Mouse (Mus musculus): ENCODE results near the gene Trpm4. TPM values are rescaled to one million over a fixed set of nuclear protein-coding genes. Genes with fewer than 3 reads are reported as not detected.
A peak's percentile ranks its signal among the peaks of the same experiment; 100 is the strongest.

Gene Trpm4
- total RNA-seq, 2 experiments from 2014 or later = 18.5 to 24.6 TPM

DNA sequence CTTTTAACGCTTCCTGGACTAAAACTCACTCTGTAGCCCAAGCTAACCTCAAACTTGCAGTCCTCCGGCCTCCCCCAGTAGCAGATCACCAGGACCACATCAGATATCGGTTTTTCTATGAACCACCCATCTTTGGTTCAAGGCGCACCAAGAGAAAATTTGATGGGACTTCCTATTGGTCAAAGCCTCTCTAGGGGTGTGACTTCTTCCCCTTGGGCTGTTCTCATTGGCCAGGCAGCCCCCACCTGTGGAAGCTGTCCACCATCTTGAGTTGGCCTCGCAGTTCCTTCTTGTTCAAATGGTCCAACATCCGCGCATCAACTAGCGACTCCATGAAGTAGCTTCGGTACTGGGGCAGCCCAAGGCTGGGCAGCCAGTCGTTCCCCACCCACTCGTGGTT is 8.5 kb upstream of the Trpm4 start:
- Histone ChIP-seq H3K4me3 (no peak overlapping the region), H3K27ac (peak overlapping the region; percentile 32; the same call in 1 of the 2 replicates)
- no peak for TF ChIP-seq CTCF (IDR thresholded peaks at IDR 0.05)
- intact Hi-C loops (cut with DNase I) = no loop called here
- DNase-seq (ENCODE audit: extremely low spot score in 1 of 2, low spot score in 2 of 2) = no peak

DNA sequence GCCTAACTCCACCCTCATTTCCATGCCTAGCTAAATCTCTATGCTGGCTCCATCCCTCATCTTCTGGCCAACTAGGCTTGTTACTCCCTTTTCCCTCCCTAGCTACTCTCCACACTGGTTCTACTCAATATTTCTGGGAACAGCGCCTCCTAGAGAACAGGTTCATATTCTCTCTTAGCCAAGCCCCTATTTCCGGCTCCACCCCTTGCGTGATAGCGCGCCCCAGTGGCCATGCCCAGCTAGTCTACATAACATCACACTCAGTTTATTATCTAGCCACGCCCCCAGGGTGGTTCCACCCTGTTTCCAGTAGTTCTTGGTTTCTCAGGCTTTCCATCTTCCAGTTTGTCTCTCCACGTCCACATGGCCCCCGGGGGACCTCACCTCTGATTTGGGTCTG is 7.7 kb upstream of the Trpm4 start:
- H3K27ac ChIP-seq = no peak overlapping the region
- TF ChIP-seq CTCF (IDR thresholded peaks at IDR 0.05) = peak; percentile 83
- no peak overlapping the region for H3K4me3 ChIP-seq
- peak; percentile 75 to 77 for DNase-seq (ENCODE audit: extremely low spot score in 1 of 2, low spot score in 2 of 2)
- intact Hi-C loops (cut with DNase I) = loop anchor here (2.0 kb wide), 1 partner anchor 41 kb away; no protein-coding TSS in a partner anchor

DNA sequence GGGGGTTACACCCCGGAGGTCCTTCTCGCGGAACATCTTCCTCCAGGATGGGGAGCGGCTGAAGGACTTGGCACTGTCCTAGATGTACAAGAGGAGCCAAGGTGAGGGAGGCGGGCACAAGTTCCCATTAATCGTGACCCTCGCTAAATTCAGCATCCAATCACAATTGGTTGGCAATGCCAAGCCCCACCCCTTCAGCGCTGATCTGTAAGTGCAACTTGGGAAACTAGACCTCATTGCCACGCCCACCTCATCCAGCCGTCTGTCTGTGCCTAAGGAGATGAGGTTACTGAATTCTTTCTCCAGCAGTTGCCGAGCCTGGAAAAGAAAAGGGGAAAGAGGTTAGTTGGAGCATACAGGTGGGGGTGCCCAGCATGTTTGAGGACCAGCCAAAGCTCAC is 7.1 kb upstream of the Trpm4 start:
- peak in 1 of 2 experiments; percentile 37 for DNase-seq (ENCODE audit: extremely low spot score in 1 of 2, low spot score in 2 of 2)
- H3K4me3 ChIP-seq = no peak overlapping the region
- intact Hi-C loops (cut with DNase I) = loop anchor here (2.0 kb wide), 1 partner anchor 40 kb away; no protein-coding TSS in a partner anchor

DNA sequence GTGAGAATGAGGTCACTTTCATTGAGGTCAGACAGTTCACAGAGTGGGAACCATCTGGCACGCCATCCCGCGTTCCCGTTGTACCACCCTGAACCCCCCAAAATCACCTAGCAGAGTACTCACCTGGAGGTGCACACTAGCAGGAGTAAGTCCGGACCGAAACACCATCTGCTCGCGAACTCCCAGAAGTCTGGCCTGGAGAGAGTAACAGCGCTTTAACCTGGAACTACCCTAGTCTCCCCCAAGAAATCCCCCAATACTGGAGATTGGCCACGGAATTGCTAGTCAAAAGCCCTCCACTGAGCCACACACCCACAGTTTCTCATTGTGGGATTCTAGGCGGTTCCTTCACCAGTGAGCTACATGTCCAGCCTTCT is 6.5 kb upstream of the Trpm4 start:
- no peak overlapping the region for H3K27ac ChIP-seq
- H3K4me3 ChIP-seq = peak overlapping the region; percentile 38
- DNase-seq (ENCODE audit: extremely low spot score in 1 of 2, low spot score in 2 of 2) = no peak
- intact Hi-C loops (cut with DNase I) = loop anchor here (2.0 kb wide), 1 partner anchor 39 kb away; no protein-coding TSS in a partner anchor
- TF ChIP-seq CTCF (IDR thresholded peaks at IDR 0.05) = no peak

More for the DNA sequence above, 7.1 kb upstream of the Trpm4 start:
- H3K27ac ChIP-seq = no peak overlapping the region
- TF ChIP-seq CTCF (IDR thresholded peaks at IDR 0.05) = no peak

DNA sequence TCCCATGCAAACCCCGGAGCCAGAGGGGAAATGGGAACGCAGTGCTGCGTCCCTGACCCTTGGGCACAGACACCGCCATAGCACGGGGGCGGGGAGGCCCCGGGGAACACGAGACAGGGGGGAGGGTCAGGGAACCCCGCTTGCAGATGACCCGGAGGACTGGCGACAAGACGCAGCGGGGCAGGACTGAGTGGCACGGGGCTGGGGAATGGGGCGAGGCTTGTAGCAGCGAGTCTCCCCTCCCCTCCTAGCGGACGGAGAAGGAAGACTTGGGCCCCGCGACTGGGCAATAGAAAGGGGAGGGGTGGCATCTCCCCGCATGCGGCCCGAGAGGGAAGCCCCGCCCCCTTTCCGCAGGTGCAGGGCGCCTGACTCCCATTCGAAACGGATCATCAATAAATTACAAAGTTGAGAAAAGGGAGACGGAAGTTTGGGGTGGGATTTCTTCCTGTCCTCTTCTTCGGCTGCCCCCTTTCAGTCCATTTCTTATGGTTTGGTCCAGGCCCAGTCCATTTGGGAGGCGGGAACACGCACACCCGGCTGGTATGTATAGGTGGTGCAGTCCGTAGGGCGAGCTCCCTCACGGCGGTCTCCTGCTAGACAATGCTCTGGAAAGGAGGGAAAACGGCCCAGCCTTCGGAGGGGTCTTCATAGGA is 6.0 kb upstream of the Trpm4 start:
- Histone ChIP-seq H3K27ac (no peak overlapping the region), H3K4me3 (peak overlapping the region; percentile 38)
- peak in 1 of 2 experiments; percentile 41 for DNase-seq (ENCODE audit: extremely low spot score in 1 of 2, low spot score in 2 of 2)
- TF ChIP-seq CTCF (IDR thresholded peaks at IDR 0.05) = peak; percentile 9; the same call in 1 of the 2 replicates
- intact Hi-C loops (cut with DNase I) = loop anchor here (2.0 kb wide), 1 partner anchor 39 kb away; no protein-coding TSS in a partner anchor

DNA sequence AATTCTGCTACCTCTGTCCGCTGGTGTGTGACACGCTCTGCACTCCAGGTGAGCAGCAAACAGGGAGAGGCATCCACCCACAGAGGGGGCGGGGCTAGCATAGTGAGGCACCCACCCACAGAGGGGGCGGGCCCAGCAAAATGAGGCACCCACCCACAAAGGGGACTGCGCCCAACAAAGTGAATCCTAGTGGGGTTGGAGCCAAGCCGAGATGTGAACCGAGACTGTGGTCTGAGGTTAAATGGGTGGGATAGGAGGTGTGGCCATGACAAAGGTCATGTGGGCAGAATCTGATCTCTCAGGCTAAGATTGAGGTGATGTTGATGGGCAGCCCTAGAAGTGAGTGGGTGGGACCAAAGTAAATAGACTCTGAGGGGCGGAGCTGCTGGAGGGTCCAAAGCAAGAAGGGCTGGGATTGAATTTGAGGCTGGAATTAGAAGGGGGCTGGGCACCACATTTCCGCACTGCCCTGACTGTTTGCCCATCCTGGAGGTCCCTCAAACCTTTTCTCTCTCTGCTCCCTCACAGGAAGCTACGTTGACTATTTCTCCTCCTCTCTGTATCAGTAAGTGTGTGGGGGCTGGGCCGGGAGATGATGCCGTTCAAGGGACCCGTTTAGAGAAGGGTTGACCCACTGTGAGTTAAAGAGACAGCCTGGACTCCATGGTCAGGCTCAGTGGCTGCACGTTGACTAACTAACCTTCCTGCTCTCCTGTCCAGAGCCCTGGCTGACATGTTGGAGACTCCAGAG is 4.8 kb upstream of the Trpm4 start:
- no peak for TF ChIP-seq CTCF (IDR thresholded peaks at IDR 0.05)
- DNase-seq (ENCODE audit: extremely low spot score in 1 of 2, low spot score in 2 of 2) = peak in 1 of 2 experiments; percentile 39
- intact Hi-C loops (cut with DNase I) = no loop called here
- no peak overlapping the region for H3K4me3 ChIP-seq
- H3K27ac ChIP-seq = no peak overlapping the region

DNA sequence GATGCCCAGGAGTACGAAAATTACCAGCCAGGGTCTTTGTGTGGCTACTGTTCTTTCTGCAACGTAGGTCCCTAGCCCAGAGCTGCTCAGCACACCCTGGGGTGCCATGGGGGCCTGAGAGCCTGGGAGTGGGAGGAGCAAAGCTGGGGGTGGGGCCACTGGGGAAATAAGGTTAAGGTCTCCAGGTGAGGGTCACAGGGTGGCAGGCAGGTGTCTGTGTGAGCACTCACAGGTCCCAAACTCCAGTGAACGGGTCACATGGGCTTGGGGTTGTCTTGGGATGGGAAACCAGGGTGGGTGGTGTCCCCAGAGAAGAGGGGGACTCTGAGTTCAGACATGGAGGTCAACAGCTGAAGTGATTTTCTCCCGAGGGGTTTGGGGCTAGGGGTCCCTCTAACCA is 3.9 kb upstream of the Trpm4 start:
- no peak overlapping the region for H3K4me3 ChIP-seq
- DNase-seq (ENCODE audit: extremely low spot score in 1 of 2, low spot score in 2 of 2) = no peak
- TF ChIP-seq CTCF (IDR thresholded peaks at IDR 0.05) = no peak
- H3K27ac ChIP-seq = no peak overlapping the region
- intact Hi-C loops (cut with DNase I) = no loop called here

DNA sequence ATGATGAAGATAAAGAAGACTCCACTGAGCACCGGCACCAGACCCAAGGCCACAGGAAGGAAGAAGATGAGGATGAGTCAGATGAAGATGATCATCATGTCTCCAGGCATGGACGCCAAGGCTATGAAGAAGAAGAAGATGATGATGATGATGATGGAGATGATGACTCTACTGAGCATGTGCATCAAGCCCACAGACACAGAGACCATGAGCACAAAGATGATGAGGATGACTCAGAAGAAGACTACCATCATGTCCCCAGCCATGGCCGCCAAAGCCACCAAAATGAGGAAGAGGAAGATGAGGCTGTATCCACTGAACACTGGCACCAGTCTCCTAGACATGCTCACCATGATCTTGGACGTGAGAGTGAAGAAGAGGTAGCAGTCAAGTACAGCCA is 2.7 kb upstream of the Trpm4 start:
- Histone ChIP-seq H3K27ac (no peak overlapping the region), H3K4me3 (no peak overlapping the region)
- no peak for DNase-seq (ENCODE audit: extremely low spot score in 1 of 2, low spot score in 2 of 2)
- TF ChIP-seq CTCF (IDR thresholded peaks at IDR 0.05) = no peak
- intact Hi-C loops (cut with DNase I) = no loop called here

DNA sequence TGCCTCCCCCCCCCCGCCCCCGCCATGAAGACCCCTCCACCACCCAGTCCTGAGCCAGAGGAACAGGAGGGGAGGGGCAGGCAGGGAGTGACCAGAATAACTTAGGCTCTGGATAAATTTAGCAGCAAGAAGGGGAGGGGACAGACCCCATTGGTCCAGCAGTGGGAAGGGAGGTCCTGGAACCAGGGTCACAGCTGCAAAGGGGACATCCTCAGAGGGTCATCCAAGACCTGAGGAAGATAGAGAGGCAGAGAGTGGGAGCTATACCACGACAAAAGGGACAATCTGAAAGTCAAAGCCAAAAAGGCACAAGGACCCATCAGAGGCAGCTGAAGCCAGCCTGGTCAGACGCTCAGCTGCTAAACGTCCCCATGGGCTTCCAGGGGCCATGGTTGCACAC is 1.5 kb upstream of the Trpm4 start, which contains the start of gene Hrc:
TSS of gene Hrc (plus strand) at position 235 of the 400 bp plus-strand sequence.
- intact Hi-C loops (cut with DNase I) = no loop called here
- TF ChIP-seq CTCF (IDR thresholded peaks at IDR 0.05) = no peak

DNA sequence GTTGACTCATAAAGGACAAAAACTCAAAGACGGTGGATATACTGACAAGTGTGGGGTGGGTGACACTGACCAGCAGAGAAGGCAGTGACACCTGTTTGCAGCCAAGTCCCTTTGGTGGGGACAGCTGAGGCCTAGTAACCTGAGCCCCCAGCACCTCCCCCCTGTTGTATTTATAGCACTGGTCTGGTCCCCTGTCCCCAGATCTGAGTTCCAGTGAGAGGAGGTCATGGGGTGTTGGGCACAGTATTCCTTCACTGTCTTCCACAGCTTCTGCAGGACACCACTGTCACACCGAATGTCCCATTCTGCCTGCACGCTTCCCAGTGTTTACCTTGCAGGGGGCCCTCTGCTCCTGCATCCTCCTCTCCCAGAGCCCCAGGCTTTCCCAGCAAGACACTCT is 1.0 kb upstream of the Trpm4 start:
- no peak for DNase-seq (ENCODE audit: extremely low spot score in 1 of 2, low spot score in 2 of 2)
- no peak overlapping the region for H3K4me3 ChIP-seq
- TF ChIP-seq CTCF (IDR thresholded peaks at IDR 0.05) = no peak

More for the DNA sequence above, 1.5 kb upstream of the Trpm4 start, which contains the start of gene Hrc:
- no peak within 1 kb of the TSS for H3K27ac ChIP-seq
- no peak within 1 kb of the TSS for H3K4me3 ChIP-seq
- no peak for DNase-seq (ENCODE audit: extremely low spot score in 1 of 2, low spot score in 2 of 2)

DNA sequence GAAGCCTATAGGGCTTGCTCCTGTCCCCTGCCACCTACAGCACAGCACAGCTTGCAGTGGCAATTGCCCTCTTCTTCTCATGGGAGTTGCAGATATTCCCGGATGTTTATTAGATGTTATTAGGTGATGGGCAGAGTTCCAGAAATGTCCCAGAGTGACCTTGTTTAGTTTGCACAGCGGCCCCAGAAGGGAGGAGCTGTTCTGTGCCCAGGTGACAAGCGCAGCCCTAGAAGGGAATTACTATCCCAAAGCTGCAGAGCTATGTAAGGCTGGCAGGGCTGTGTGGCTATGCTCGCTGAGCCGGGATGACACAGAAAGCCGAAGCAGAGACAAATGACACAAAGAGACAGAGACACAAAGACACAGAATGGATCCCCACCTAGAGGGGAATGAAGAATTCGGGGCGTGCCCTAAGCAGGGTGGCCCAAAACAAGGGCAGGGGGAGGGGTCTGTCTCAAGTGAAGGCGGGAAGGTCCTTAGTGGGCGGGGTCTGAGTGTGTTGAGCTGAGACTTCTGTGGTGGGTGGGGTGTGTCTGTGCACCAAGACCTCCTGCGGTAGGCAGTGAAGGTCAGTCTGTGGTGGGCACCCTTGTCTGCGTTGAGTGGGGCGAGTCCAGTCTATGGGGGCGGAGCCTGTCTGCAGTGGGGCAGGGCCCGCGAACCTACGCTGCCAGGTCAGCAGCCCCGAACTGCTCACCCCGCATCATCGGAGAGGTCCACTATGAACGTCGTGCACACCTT is 725 bp downstream of the Trpm4 start:
- peak overlapping the region; percentile 89 for H3K27ac ChIP-seq
- DNase-seq (ENCODE audit: extremely low spot score in 1 of 2, low spot score in 2 of 2) = peak in 1 of 2 experiments; percentile 44
- no peak for TF ChIP-seq CTCF (IDR thresholded peaks at IDR 0.05)
- intact Hi-C loops (cut with DNase I) = no loop called here
- peak overlapping the region; percentile 71 for H3K4me3 ChIP-seq

More for the DNA sequence above, 1.0 kb upstream of the Trpm4 start:
- no peak overlapping the region for H3K27ac ChIP-seq
- intact Hi-C loops (cut with DNase I) = no loop called here

DNA sequence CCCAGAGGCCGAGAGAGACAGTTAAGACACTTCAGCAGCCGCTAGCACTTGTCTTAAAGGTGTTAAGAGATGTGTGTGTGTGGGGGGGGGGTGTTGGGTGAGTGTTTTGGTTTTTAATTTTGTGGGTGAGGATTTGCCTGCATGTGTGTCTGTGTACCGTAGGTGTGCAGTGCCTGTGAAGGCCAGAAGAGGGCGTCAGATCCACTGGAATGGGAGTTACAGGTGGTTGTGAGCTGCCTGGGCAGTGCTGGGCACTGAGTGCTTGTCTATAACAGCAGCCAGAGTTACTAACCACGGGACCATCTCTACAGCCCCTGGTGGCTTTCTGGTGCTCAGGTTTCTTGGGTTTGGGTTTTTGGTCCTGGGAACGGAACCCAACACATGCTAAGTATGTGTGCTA is 2.1 kb downstream of the Trpm4 start:
- no peak overlapping the region for H3K4me3 ChIP-seq
- intact Hi-C loops (cut with DNase I) = no loop called here
- H3K27ac ChIP-seq = no peak overlapping the region
- DNase-seq (ENCODE audit: extremely low spot score in 1 of 2, low spot score in 2 of 2) = no peak
- TF ChIP-seq CTCF (IDR thresholded peaks at IDR 0.05) = peak; percentile 22

Data from left cerebral cortex, adult 2 months (tissue).